Mouse (Mus musculus): ENCODE measurements around the gene Wnt7b.

Wnt7b gene

GRCm38 (mm10) chr15:85507370-85508014 lies 74.8 kb downstream of the Wnt7b start:
- no peak for DNase-seq (ENCODE audit: low read depth, low spot score)

GRCm38 (mm10) chr15:85506680-85507079 lies 75.6 kb downstream of the Wnt7b start:
- no peak for DNase-seq (ENCODE audit: low read depth, low spot score)

GRCm38 (mm10) chr15:85505118-85505925 lies 77.0 kb downstream of the Wnt7b start:
- DNase-seq (ENCODE audit: low read depth, low spot score) = no peak

- no peak for DNase-seq (ENCODE audit: low read depth, low spot score)
These were observed 79.1 kb downstream of the Wnt7b start, which contains the start of gene 7530416G11Rik for GRCm38 (mm10) chr15:85503127-85503526. 7530416G11Rik (minus strand) TSS chr15:85503227.

- DNase-seq (ENCODE audit: low read depth, low spot score) = no peak
These were observed 82.0 kb downstream of the Wnt7b start for GRCm38 (mm10) chr15:85500267-85500666.

GRCm38 (mm10) chr15:85497981-85498475 lies 84.2 kb downstream of the Wnt7b start:
- no peak for DNase-seq (ENCODE audit: low read depth, low spot score)

GRCm38 (mm10) chr15:85497548-85497947 lies 84.7 kb downstream of the Wnt7b start:
- DNase-seq (ENCODE audit: low read depth, low spot score) = no peak

GRCm38 (mm10) chr15:85494163-85494621 lies 88.1 kb downstream of the Wnt7b start:
- DNase-seq (ENCODE audit: low read depth, low spot score) = no peak

- no peak for DNase-seq (ENCODE audit: low read depth, low spot score)
These were observed 92.5 kb downstream of the Wnt7b start for GRCm38 (mm10) chr15:85489751-85490150.

GRCm38 (mm10) chr15:85488900-85489299 lies 93.4 kb downstream of the Wnt7b start:
- no peak for DNase-seq (ENCODE audit: low read depth, low spot score)

All from CD4-positive helper T cell, adult 2 months (primary cell).